Mouse (Mus musculus): ENCODE results near the gene Slc51a. TPM values are rescaled to one million over a fixed set of nuclear protein-coding genes. Genes with fewer than 3 reads are reported as not detected.

The Slc51a gene
- polyA plus RNA-seq, 1 experiment from 2014 or later: 3.9 TPM

DNA sequence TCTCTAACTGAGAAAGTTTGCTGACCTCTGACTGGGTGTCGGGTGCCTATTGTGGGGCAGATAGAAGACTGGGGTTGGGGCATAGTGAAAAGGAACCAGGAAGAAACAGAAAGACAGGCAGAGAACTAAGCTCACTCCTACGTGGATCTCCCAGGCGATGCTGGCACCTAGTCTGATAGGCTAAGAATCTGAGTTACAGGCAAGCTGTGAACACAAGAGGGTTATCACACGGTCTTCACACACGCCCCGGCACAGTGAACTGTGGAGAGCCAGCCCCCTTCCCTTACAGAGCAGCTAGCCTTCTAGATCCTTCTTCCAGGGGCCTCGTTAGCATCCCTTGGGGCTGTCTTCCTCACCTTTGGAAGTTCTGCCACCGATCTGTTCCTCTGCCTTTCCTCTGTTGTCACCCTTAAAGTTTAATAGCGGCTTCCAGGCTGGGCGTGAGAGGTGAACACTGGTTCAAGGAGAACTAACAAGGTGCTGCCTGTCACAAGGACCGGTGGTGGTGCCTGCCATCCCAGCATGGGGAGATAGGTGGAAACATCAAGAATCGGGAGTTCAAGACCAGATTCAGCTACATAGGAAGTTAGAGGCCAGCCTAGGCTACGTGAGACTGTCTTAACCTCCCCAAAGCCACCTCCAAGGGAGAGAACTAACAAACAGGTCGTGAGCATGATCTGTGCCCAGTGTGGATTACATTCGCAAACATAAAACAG lies 32.1 kb upstream of the Slc51a start:
- Histone ChIP-seq H3K27me3 (ENCODE audit: insufficient read depth, low read length) (no peaks in the 10 kb centered on the region), H3K9ac (replicated peaks; ENCODE audit: low read length) (no peak overlapping the region), H3K9me3 (ENCODE audit: low read length) (no peaks in the 10 kb centered on the region), H3K4me1 (ENCODE audit: insufficient read depth, low read length) (peaks cover 17% of the 10 kb centered on the region), H3K4me3 (ENCODE audit: low read length) (no peak overlapping the region), H3K4me2 (replicated peaks; ENCODE audit: low read depth, low read length) (no peak overlapping the region), H3K36me3 (ENCODE audit: insufficient read depth, low read length) (no peaks in the 10 kb centered on the region), H3K27ac (ENCODE audit: low read length) (no peak overlapping the region)
- no peak for ATAC-seq (ENCODE audit: low FRiP score, low TSS enrichment)
- 76% methylated on average over 15 of the region's 15 CpGs for WGBS

- H3K4me1 ChIP-seq (ENCODE audit: insufficient read depth, low read length): peaks cover 13% of the 10 kb centered on the region
- H3K27ac ChIP-seq (ENCODE audit: low read length): no peak overlapping the region
- 84% methylated on average over 12 of the region's 12 CpGs for WGBS
- H3K4me2 ChIP-seq (replicated peaks; ENCODE audit: low read depth, low read length): no peak overlapping the region
- ATAC-seq (ENCODE audit: low FRiP score, low TSS enrichment): no peak
- H3K27me3 ChIP-seq (ENCODE audit: insufficient read depth, low read length): no peaks in the 10 kb centered on the region
- no peak overlapping the region for H3K4me3 ChIP-seq (ENCODE audit: low read length)
- H3K9ac ChIP-seq (replicated peaks; ENCODE audit: low read length): no peak overlapping the region
- no peaks in the 10 kb centered on the region for H3K36me3 ChIP-seq (ENCODE audit: insufficient read depth, low read length)
- no peaks in the 10 kb centered on the region for H3K9me3 ChIP-seq (ENCODE audit: low read length)
Measured at GRCm38 (mm10) chr16:32517785-32518481, 30.3 kb upstream of the Slc51a start.

GRCm38 (mm10) chr16:32516006-32516962 lies 28.6 kb upstream of the Slc51a start:
- ATAC-seq (ENCODE audit: low FRiP score, low TSS enrichment): peak; percentile 87
- Histone ChIP-seq H3K4me1 (ENCODE audit: insufficient read depth, low read length) (peaks cover 13% of the 10 kb centered on the region), H3K36me3 (ENCODE audit: insufficient read depth, low read length) (no peaks in the 10 kb centered on the region), H3K4me3 (ENCODE audit: low read length) (peak overlapping the region; percentile 20), H3K27ac (ENCODE audit: low read length) (peak overlapping the region; percentile 81), H3K9me3 (ENCODE audit: low read length) (no peaks in the 10 kb centered on the region), H3K27me3 (ENCODE audit: insufficient read depth, low read length) (no peaks in the 10 kb centered on the region), H3K4me2 (replicated peaks; ENCODE audit: low read depth, low read length) (peak overlapping the region; percentile 48), H3K9ac (replicated peaks; ENCODE audit: low read length) (peak overlapping the region; percentile 64)
- WGBS: 14% methylated on average over 21 of the region's 21 CpGs

DNA sequence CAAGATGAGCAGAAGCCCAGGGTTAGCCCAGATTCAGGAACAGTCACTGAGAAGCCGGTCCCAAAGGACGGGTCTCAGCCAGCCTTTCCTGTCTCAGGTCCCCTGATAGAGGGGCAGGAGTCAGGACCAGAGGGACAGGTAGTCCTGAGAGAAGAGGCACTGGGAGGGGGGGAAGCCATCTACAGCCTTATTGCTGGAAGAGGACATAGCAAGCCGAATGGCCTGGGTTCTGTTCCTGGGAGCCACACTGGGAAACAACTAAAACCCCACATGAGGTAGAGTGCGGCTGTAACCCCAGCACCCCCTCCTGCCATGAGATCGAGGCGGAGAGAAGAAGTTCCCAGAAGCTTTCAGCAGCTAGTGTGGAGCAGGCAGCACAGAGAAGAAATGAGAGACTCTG lies 26.3 kb upstream of the Slc51a start:
- Histone ChIP-seq H3K27ac (ENCODE audit: low read length) (no peak overlapping the region), H3K27me3 (ENCODE audit: insufficient read depth, low read length) (no peaks in the 10 kb centered on the region), H3K4me2 (replicated peaks; ENCODE audit: low read depth, low read length) (no peak overlapping the region), H3K9ac (replicated peaks; ENCODE audit: low read length) (no peak overlapping the region), H3K4me3 (ENCODE audit: low read length) (no peak overlapping the region), H3K36me3 (ENCODE audit: insufficient read depth, low read length) (no peaks in the 10 kb centered on the region), H3K4me1 (ENCODE audit: insufficient read depth, low read length) (peaks cover 13% of the 10 kb centered on the region), H3K9me3 (ENCODE audit: low read length) (no peaks in the 10 kb centered on the region)
- ATAC-seq (ENCODE audit: low FRiP score, low TSS enrichment): no peak
- 93% methylated on average over 6 of the region's 6 CpGs for WGBS

DNA sequence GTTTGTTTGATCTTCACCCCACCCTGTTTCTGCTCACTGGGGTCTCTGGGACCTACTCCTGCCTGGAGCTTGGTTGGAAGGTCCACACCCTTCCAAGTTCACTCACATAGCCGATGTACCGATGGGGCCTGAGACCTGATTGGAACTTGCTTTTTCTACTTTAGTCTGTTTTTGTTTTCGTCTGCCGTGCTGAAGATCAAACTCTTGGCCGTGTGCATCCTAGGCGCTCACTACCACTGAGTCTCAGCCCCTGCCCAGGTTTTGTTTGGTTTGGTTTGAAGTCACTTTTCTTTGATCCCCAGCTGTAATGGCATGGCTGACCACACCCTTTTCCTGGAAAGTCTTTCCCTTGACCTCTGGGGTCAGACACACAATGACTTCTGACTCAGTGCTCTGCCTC lies 25.7 kb upstream of the Slc51a start:
- ATAC-seq (ENCODE audit: low FRiP score, low TSS enrichment): no peak
- no peak overlapping the region; the same call in 1 of the 2 replicates for H3K9ac ChIP-seq (replicated peaks; ENCODE audit: low read length)
- H3K4me1 ChIP-seq (ENCODE audit: insufficient read depth, low read length): peaks cover 13% of the 10 kb centered on the region
- no peaks in the 10 kb centered on the region for H3K36me3 ChIP-seq (ENCODE audit: insufficient read depth, low read length)
- H3K4me2 ChIP-seq (replicated peaks; ENCODE audit: low read depth, low read length): no peak overlapping the region
- H3K27ac ChIP-seq (ENCODE audit: low read length): no peak overlapping the region
- no peaks in the 10 kb centered on the region for H3K9me3 ChIP-seq (ENCODE audit: low read length)
- no peak overlapping the region for H3K4me3 ChIP-seq (ENCODE audit: low read length)
- H3K27me3 ChIP-seq (ENCODE audit: insufficient read depth, low read length): no peaks in the 10 kb centered on the region
- WGBS: 88% methylated on average over 6 of the region's 6 CpGs

DNA sequence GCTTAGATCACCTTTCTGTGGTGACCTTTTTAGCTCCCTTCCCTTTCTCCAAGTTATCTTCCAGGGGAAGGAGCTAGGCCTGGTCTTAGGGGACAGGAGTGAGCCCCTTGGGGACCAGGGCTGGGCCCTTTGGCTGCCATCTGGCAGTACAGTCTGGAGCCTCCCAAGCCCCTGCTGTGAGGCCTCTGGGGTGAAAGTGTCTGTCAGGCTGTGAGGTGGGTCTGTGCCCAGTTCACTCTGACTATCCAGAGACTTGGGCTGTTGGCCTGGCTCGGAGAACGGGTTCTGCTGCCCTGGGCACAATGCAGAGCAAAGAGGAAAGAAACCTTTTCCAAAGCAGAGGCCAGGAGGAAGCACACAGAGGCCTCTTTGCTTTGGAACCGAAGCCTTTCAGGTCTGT lies 25.2 kb upstream of the Slc51a start:
- Histone ChIP-seq H3K27me3 (ENCODE audit: insufficient read depth, low read length) (no peaks in the 10 kb centered on the region), H3K36me3 (ENCODE audit: insufficient read depth, low read length) (no peaks in the 10 kb centered on the region), H3K4me1 (ENCODE audit: insufficient read depth, low read length) (peaks cover 13% of the 10 kb centered on the region), H3K27ac (ENCODE audit: low read length) (no peak overlapping the region), H3K9ac (replicated peaks; ENCODE audit: low read length) (no peak overlapping the region; the same call in 1 of the 2 replicates), H3K9me3 (ENCODE audit: low read length) (no peaks in the 10 kb centered on the region), H3K4me2 (replicated peaks; ENCODE audit: low read depth, low read length) (no peak overlapping the region), H3K4me3 (ENCODE audit: low read length) (no peak overlapping the region)
- WGBS: 59% methylated on average over 3 of the region's 3 CpGs
- ATAC-seq (ENCODE audit: low FRiP score, low TSS enrichment): no peak

DNA sequence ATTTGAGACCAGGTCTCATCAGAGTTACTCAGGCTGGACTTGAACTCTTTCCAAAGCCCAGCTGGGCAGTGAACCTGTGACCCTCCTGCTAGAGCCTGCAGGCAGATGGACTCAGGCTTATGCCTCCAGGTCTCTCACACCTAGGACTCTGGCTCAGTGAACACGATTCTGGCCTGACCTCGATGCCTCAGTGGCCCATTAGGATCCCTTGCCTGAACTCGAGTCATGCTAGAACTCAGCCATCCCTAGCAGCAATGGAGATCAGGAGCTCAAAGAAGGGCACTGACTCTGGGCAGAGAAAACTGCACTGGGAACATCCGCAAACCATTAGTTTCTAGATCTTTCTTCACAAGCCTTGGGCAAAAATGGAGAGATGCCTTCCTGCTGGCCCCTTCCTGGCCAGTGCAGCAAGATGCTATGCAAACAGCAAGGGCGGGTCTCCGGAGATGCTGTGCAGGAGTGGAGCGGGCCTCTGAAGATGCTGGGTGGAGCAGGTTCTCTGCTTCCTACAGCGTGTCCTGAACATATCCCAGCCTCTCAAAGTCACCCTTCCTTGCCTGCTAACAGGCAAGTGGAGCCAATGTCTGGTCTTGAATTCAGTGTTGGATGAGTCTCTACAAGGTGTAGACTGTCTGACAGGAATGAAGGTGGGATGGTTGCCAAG lies 24.3 kb upstream of the Slc51a start:
- no peak for ATAC-seq (ENCODE audit: low FRiP score, low TSS enrichment)
- no peak overlapping the region for H3K9ac ChIP-seq (replicated peaks; ENCODE audit: low read length)
- H3K4me1 ChIP-seq (ENCODE audit: insufficient read depth, low read length): peaks cover 13% of the 10 kb centered on the region
- H3K9me3 ChIP-seq (ENCODE audit: low read length): no peaks in the 10 kb centered on the region
- H3K4me2 ChIP-seq (replicated peaks; ENCODE audit: low read depth, low read length): no peak overlapping the region
- no peak overlapping the region for H3K4me3 ChIP-seq (ENCODE audit: low read length)
- WGBS: 89% methylated on average over 8 of the region's 8 CpGs
- no peaks in the 10 kb centered on the region for H3K36me3 ChIP-seq (ENCODE audit: insufficient read depth, low read length)
- H3K27ac ChIP-seq (ENCODE audit: low read length): no peak overlapping the region
- no peaks in the 10 kb centered on the region for H3K27me3 ChIP-seq (ENCODE audit: insufficient read depth, low read length)

GRCm38 (mm10) chr16:32511338-32511734 lies 23.7 kb upstream of the Slc51a start:
- Histone ChIP-seq H3K27me3 (ENCODE audit: insufficient read depth, low read length) (no peaks in the 10 kb centered on the region), H3K9ac (replicated peaks; ENCODE audit: low read length) (no peak overlapping the region), H3K4me1 (ENCODE audit: insufficient read depth, low read length) (peaks cover 9% of the 10 kb centered on the region), H3K27ac (ENCODE audit: low read length) (no peak overlapping the region), H3K4me2 (replicated peaks; ENCODE audit: low read depth, low read length) (no peak overlapping the region), H3K9me3 (ENCODE audit: low read length) (no peaks in the 10 kb centered on the region), H3K36me3 (ENCODE audit: insufficient read depth, low read length) (no peaks in the 10 kb centered on the region), H3K4me3 (ENCODE audit: low read length) (no peak overlapping the region)
- ATAC-seq (ENCODE audit: low FRiP score, low TSS enrichment): no peak
- WGBS: 76% methylated on average over 3 of the region's 3 CpGs
